Mouse (Mus musculus) left cerebral cortex, adult 8-10 months (tissue): ENCODE measurements at regions not wholly inside any gene's neighbourhood (a gene's known extent, or its start where the extent isn't known, plus 50 kb on each side); places are given as distances from the start of the nearest gene placed in this dataset.

Source experiments
- DNase-seq, 2 experiments: peaks; one replicate each; pipeline ENCODE4 v3.0.0; 2022; ENCODE audit warnings: low spot score in 2 of 2

DNA sequence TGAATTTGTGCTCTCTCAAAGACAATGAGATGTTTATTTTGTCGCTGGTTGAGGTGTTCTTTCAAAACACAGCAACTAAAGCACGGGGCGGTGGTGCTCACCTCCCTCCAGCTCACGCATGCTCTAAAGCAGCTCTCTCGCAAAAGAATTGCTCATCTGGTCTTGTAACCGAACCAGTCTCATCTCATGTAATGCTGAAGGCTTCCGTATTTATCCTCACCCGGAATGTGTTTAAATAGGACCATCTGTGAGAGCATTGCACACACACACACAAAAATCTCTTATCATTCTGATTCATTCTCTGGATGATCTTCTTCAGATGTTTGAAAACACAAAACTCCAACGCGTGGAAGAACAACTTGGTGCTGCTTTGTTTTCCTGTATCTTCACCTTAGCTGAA lies 138.4 kb downstream of the Irs2 start:
- no peak for DNase-seq

DNA sequence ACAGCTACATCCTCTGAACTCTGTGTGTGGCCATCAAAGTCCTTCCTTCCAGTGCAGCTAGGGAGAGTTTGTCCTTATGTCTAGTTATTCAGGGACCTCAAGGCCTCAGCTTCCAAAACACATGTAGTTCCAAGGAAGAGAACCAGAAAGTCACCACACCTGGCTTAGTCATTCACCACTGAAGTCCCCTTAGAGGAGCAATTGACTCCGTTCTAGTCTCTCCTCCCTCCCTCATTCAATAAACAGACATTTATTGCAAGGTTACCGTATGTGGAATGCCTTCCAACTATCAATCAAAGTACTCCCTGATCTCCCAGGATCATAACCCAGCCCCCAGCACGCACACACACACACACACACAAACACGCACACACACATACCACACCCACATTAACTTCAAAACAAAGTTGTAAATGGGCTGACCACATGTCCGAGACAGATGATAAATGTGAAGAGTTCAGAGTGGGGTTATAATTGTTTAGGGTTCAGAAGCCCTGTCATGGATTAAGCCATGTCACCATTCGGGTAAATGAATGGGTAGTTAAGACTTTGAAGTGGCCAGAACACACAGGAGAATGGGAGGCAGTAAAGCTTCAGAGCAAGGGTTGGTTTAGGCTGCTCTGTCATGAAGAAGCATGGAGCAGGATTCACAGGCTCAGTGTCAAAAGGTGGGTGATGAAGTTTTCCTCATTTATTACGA lies 141.4 kb downstream of the Irs2 start:
- DNase-seq, result no peak

DNA sequence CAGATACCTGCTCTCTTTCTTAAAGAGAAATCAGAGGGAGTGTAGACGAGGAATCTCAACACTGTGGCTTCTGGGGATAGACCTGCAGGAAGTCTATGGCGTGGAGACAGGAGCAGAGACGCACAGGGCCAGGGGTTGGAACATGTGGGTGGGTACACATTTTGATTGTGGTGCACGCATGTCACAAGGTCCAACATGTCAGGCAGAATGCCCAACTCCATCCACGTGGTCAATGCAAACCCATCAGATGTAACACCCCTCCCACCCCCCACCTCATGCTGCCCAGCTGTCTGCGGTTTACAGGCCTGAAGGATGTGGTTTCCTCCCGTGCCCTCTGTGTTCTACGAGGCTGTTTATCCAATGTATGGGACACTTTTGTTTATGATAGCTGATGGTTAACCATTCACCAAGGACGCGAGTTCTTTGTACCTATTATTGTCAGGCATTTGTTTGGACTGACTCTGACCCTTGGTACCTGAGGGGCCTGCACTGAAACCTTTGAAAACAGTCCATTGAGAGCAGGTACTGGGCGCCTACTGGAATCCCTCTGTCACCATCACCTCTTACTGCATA lies 142.2 kb downstream of the Irs2 start:
- DNase-seq, result no peak

DNA sequence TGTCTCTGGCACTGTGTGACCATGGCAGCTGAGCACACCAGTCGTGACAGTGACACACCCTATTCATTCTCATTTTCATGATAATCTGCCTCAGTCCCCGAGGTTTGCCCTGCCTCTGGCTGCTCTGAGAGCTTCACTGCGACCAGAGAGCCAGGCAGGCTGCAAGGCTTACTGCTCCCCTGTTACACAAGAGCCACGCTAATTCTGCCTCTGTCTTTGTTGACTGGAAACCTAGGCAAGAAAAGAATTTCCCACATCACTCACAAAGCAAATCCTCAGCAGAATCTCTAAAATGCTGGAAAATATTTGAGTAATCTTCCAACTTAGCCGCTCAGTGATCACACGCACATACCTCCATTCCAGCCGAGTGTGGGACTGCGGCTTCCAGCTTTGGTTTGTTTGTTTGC lies 142.8 kb downstream of the Irs2 start:
- no peak for DNase-seq

DNA sequence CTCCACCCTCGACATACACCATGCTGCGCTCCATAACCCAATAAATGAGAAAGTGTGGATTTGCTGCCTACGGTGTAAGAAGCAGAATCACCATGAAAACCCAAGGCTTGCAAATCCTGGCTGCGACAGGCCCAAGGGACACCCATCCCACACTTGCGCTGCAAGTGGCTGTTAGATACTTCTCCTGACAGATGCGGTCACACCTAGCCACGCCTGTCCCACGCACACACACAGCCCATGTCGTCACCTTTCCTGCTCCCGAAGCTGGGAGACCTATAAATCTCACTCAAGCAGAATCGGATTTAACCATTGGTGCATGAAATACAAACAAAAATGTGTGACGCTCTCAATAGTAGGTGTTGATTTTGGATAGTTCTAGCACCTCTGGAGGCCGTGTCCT lies 145.8 kb downstream of the Irs2 start:
- DNase-seq, result no peak

DNA sequence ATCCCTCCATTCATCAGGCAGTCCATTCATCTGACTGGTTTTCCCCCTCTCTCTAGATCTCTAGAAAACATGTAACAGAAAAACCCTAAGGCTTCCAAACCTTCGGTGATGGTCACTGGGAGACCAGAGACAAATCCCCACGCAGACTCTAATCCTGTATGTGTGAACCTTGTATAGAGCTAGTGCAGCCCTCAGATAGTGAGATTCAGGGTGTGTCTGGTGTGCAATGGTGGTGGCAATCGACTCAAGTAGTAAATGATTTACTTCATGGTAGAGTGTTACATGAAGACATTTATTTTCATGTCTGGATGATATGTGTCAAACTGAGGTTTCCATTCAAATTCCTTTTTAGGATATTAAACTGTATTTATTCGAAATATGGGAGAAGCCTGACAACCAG lies 147.4 kb downstream of the Irs2 start:
- no peak for DNase-seq

DNA sequence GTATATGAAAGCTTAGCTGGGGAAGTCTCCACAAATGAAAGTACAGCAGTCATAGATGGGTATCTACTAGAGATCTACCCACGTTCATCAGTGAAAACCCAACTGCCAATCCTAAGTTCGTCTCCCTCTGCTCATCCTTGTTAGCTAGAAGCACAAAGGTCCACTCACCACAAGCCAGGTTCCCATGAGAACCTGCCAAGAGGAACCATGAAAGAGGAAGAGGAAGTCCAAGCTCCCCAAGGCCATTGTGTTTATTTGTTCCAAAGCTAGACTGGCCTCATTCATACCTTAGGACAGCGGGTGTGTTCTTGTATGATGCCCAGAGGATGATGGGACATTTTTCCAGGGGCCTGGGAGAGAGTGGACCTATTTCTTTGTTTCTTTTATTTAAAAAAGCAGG lies 150.4 kb downstream of the Irs2 start:
- DNase-seq, result no peak

DNA sequence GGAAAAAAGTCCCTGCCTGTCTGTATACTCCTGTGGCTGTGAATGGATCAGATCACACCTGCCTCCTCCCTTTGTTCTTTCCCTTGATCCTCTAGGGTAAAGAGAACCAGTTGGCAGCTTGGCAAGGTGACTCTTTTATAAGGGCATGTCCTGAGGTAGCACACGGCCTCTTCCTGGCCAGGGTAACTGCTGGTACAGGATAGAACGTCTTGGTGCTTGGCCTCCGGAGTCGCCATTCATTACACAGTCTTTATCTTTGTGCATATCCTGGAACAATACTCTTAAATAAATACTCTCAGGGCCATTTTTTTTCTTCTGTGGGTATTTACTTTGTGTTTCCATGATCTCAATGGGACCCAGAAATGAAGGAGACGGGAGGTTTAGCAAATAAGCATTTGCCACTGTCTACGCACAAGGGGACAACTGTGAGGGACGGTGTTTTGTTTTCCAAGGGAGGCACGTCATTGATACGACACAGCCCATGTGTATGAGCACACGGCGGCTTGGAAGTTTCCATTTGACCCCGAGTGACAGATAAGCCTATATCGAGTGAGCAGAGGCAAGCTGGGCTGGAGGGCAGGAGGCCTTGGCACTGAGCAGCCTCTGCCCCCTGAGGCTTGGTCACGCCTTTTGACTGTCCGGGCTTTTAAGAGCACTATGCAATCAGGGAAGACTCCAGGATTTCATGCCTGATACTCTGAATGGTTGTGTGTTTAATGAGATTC lies 151.1 kb downstream of the Irs2 start:
- DNase-seq, result no peak

DNA sequence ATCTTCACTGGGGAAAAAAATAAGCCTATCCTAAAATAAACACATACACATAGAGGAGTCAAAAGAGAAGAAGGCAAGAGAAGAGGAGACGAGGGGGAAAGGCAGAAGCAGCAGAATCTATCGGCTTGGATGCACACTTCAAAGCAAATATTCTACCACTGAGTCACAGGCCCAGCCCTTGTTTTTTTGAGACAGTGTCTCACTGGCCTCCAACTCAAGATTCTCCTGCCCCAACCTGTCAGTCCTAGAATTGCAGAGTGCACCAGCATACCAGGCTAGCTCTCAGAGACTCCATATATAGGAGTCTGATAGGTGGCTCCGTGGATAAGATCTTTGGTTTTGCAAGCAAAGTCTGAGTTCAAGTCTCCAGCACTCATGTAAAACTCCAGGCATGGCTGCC lies 152.6 kb downstream of the Irs2 start:
- DNase-seq, result no peak

DNA sequence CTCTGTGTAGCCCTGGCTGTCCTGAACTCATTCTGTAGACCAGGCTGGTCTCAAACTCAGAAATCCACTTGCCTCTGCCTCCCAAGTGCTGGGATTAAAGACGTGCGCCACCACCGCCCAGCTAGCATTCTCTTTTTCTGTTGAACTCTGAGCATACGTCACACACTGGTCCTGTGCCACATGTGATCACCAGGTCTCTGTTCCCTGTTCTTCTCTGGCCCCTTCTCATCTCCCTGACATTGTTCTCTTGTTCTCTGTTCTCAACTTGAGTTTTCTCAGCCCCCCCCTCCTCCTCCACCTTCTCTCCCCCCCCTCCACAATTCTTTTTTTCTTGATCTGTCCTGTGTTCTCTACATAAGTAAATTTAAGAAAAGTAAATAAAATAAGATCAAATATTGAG lies 153.1 kb downstream of the Irs2 start:
- no peak for DNase-seq

DNA sequence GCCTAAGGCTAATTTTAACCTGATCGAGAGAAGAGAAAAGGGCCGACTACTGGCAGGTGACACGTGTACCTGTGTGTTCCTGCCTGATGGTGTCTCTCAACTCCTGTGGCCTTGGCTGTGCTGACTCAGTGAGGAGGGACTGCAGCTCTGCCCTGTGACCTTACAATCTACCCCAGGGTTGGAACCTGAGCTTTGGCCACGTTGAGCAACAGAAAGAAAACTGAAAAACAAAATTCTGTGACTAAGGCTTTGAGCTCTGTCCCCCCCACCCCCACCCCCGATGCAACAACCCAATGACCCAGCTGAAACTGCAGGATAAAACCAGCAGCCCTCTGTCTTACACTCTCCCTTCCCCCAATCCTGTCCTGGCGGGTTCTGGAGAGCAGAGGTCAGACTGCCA lies 153.7 kb downstream of the Irs2 start:
- no peak for DNase-seq

DNA sequence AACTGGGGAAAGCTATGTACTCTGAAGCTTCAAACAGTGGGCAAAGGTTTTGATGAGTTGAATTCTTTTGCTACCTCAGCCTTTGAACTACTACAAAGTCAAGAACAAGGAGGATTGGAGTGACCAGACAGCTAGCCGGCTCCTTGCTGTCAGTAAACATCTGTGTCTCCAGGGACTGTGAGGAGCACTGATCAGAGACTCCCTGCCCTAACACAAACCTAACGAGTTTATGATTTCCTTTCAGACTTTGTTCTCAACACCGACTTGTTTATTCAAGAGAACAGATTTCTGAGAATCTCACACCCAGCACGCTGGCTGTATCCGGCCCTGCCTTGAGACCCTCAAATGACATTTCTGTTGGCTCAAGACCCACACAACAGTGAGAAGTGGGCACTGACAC lies 154.4 kb downstream of the Irs2 start:
- no peak for DNase-seq

DNA sequence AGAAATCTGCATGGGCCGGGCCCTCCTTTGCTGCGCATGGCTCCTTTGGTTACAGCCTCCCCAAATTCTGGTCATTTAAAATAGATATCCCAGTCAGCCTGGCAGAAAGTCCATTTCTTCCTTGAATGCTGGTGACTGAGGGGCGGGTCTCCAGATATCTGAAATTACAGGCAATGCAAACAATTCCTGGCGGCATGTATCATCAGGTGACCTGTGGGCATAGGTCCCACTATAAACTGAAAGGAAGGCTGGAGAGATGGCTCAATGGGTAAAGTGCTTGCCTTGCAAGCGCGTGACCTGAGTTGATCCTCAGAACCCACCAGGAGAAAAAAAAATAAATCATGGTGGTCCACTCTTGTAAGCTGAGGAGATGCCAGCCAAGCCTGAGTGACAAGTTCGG lies 158.3 kb downstream of the Irs2 start:
- no peak for DNase-seq

DNA sequence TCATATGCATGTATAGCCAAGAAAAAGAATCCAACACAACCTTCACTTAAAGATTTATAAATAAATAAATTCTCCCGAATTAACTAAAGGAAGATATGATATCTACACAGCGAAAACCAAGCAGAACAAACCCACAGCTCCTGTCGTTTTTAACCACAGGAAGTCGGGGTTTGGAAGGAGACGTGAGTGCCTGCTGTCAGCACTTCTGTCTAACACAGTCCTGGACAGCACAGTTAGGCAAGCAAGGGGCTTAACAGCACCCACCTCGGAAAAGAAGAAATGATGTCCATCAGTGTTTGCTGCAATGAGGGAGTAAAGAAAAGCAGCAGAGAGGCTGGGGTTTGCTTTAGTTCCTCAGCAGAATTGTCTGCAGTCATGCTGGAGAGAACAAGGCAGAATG lies 162.7 kb downstream of the Irs2 start:
- DNase-seq, result no peak

DNA sequence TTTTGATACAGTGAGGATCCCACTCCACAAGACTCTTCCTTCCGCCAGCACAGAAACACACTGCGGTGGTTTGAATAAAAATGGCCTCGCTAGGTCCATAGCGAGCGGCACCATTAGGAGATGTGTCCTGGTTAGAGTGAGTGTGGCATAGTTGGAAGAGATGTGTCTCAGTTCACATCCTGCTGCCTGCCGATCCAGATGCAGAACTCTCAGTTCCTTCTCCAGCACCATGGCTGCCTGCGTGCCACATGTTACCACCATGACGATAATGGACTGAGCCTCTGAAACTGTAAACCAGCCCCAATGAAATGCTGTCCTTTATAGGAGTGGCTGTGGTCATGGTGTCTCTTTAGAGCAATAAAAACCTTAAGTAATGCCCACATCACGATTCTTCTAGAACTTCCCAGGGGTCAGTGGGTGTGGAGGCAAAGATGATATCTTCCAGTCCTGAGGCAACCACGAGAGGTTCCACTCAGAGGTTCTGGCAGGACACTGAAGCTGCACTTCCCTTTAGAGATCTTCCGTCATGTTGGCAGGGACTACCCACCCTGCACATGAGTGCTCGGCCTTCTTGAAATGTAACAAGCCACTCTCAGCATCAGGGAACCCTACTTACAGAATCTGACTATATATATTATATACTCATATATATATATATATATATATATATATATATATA lies 167.3 kb downstream of the Irs2 start:
- DNase-seq, result no peak

DNA sequence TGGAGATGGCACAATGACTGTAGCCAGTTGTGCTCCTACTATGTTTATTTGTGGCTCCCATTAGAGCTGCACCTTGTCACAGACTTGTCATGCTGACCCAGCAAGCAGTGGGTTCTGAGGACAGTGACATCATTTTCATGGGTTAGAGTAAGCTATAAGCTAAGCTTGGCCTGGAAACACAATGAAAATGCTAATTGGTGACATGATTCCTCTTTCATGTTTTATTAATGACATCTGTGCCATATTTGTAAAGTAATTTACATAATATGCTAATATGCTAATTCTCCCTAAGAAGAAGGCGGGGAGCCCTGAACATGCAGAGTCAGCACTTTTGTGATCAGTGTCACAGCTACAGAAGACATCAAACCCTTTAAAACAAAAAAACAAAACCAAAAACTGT lies 168.2 kb downstream of the Irs2 start:
- DNase-seq, result no peak

DNA sequence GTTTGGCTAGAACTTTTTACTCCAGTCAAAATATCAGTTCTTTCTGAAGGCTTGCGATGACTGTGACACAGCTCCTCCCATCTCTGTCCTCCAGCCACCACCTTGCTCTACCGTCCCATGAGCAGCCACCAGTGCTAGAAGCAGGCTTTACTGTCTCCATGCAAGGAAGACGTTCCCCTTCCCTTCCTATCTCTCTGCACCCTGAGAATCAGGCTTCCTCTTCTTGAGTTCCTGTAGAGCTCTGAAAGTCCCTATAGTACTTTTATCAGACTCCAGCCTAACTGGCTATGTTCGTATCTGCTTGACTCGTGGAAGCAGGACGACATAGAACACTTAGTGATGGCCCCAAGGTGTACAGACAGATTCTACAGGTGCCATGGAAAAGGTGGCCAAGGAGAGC lies 173.2 kb downstream of the Irs2 start:
- DNase-seq, result no peak

DNA sequence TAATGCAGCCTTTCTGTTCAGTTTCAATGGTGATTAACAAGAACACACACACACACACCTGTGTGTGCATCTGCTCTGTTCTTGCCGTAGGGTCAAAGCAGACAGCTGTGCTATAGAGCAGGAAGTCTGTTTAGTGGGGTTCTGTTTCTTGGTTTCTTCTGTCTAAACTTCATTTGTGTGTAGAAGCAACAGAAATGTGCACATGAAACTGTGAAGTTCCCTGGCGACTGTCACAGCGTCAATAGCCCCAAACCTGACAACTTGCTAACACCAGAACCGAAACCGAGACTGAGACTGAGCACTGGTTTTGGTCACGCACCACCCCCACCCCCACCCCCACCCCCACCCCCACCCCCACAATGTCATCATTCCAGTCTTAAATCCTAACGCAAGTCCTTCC lies 176.4 kb downstream of the Irs2 start:
- DNase-seq, result no peak

DNA sequence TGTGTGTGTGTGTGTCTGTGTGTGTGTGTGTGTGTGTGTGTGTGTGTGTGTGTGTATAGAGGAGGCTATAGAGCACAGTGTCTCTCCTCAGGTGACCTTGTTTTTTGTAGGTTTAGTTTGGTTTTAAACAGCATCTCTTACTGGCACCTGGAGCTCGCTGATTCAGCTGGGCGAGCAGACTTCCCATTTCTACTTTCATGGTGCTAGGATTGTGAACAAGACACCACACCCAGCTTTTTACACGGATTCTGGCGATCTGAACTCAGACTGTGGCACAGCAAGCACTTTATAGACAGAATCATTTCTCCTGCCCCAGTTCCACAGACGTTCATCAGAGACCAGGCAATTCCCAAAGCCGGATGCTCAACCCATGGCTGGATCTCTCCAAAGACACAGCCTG lies 177.0 kb downstream of the Irs2 start:
- no peak for DNase-seq

DNA sequence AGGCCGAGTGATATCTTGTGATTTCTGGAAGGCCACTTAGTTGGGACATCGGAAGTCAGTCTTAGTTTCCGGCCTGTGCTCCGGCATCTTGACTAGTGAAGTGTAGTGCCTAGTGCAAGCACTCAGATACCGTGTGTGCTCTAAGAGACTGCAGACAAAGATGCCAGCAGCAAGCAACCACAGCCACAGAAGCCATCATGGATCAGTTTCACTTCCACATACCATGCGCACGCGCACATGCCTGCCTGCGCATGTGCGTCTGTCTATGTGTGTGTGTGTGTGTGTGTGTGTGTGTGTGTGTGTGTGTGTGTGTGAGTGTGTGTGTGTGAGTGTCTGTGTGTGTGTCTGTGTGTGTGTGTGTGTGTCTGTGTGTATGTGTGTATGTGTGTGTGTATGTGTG lies 177.4 kb downstream of the Irs2 start:
- no peak for DNase-seq

DNA sequence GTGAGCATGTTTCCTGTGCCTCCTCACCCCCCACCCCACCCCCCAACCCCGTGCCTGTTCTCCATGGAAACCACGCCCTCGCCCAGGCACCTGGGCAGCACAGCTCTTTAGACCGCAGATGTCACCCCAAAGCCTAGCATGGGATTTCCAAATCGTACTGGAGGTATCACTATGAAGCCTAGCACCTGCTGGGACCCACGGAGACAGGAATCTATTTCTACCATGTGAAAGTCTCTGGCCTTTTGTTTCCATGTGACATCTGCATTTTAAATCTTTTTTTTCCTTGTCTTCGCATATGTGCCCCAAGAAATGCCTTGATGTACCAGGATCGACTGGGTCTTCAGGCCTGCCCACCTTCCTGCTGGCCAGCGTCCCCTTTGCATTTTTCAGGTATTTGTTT lies 179.7 kb downstream of the Irs2 start:
- DNase-seq, result no peak

DNA sequence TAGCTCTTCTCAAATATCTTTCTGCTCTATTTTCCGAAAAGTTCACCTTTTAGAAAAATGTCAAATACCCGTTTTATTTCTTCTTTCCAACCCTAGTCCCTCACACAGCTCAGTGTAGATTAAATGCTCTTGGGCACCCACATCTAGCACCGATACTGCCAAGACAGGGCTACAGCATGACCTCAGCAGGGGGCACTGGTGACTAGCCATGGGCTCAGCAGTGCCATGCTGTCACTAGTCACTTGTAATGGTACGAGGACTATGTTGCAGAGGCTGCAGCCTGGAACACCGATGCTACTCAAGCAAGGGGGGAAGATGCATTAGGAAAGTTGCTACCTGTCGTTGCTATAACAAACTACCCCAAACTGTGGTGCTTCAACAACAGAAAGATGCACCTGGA lies 180.7 kb downstream of the Irs2 start:
- no peak for DNase-seq

DNA sequence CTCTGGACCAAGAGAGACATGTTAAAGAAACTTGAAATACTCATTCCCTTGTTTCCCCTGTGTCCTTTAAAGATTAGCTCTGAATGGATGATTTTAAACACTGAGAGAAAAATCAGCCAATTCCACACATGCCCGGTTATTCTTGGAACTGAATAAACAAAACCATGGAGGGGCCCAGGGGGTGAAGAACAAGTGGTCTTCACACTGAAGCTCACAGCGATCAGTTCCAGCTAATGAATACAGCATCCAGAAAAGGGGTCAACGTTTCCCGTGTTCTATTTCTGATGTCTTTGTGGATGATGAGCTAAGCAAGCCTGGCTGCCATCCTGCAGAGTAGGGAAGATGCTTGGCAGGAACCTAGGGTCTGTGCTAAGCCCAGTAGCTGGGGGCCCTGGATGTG lies 182.3 kb downstream of the Irs2 start:
- no peak for DNase-seq
